Mouse (Mus musculus): ENCODE data around the gene Msi2.

Gene Msi2

GRCm38 (mm10) chr11:88570715-88571202 lies 147.6 kb downstream of the Msi2 start:
- DNase-seq (ENCODE audit: extremely low spot score, low spot score): no peak

- no peak for DNase-seq (ENCODE audit: extremely low spot score, low spot score)
These were observed 151.4 kb downstream of the Msi2 start for GRCm38 (mm10) chr11:88566613-88567606.

- DNase-seq (ENCODE audit: extremely low spot score, low spot score): no peak
These were observed 153.5 kb downstream of the Msi2 start for GRCm38 (mm10) chr11:88564810-88565209.

DNA sequence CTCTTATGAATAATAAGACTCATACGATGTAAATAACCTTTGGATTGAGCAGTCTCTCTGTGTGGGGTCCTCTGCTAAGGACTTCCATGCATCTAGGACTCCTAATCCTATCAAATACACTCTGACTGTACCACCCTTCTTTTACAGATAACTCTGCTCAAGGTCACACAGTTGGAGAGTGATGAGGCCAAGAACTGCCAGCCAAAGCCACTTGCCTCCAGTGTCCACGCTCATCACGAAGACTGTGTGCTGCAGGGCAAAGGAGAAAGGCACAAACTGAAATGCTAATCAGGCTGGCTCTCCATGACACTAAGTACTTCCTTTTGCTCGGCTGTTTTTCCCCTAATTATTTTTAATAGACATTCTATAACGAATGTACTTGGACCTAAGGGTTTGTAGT lies 153.9 kb downstream of the Msi2 start:
- DNase-seq (ENCODE audit: extremely low spot score, low spot score): no peak

DNA sequence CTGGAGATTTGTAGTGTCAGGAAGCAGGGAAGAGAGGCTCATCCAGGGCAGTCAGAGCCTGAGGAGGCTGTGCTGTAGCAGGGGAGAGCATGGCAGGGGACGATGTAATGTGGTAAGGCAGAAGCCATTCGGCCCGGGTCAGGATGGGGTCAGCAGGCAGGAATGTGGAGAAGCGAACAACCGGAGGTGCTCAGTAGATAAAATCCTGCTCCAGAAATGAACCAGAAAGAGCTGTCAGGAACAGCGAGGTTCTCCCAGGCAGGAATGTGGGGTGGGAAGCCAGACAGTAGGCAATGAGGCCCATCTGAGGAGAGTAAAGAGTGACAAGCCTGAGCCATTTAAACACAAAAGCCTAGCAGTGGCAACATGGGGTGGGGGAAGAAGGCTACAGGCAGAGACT lies 157.1 kb downstream of the Msi2 start:
- DNase-seq (ENCODE audit: extremely low spot score, low spot score): peak; percentile 56

- DNase-seq (ENCODE audit: extremely low spot score, low spot score): no peak
These were observed 157.7 kb downstream of the Msi2 start for GRCm38 (mm10) chr11:88560634-88561033.

GRCm38 (mm10) chr11:88559365-88559970 lies 158.8 kb downstream of the Msi2 start:
- DNase-seq (ENCODE audit: extremely low spot score, low spot score): no peak

- DNase-seq (ENCODE audit: extremely low spot score, low spot score): no peak
These were observed 159.6 kb downstream of the Msi2 start for GRCm38 (mm10) chr11:88558731-88559130.

DNA sequence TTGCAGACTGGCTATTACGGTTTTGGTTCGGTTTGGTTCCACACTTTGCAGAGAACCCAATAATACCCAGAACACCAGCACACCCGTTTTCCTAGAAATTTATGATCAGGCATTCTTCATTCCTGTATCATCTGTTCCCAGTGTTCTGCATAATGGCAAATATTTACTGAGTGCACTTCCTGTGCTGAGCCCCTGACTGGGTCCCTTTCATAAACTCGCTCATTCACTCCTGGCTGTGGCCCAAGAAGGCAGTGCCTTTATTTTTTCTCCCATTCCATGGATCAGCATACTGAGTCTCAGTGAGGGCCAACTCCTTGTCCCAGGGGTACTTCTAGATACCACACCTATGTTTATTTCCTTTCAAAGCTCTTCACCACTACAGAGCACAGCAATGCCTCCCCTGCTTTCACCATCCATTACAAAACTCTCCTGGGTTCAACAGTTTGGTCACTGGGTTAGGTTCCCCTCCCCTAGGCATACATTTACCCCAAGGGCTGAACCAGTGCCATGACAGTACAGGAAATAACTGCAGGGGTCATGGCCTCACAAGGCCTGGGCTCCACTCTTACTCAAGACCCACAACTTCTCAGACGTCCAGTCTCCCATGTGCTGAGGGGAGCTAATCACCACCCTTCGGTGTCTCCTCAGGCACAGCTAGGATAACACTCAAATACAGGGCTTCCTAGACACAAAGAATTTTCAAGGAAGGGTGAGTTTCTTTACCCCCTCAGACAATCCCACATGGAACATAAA lies 160.3 kb downstream of the Msi2 start:
- DNase-seq (ENCODE audit: extremely low spot score, low spot score): no peak

GRCm38 (mm10) chr11:88557116-88557768 lies 161.1 kb downstream of the Msi2 start:
- DNase-seq (ENCODE audit: extremely low spot score, low spot score): no peak

DNA sequence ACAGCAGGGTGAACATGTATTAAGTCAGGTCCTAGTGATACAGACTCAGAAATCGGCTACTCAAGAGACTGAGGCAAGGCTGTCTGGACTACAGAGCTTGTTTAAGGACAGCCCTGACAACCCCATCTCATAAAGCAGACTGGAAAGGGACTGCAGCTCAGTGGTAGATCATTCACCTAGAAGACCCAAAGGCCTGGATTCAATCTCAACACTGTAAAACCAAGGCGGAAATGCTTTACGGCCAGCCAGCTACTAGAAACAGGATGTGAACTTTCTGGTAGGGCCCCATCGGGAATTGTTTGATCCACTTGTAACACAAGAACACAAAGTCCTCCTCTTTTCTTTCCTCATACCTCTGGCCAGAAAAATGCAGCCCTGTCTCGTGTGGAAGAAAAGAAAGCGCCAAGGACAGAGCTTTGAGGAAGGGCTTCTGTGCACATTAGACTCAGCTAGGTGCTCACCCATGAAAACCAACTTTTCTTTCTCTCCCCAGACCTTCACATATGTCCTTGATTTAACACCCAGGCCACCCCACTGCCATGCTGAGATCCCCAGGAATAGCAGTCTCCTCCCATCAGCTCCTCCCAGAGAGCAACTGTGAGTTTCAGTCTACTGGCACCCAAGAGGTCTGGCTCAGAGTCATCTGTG lies 162.3 kb downstream of the Msi2 start:
- no peak for DNase-seq (ENCODE audit: extremely low spot score, low spot score)

- no peak for DNase-seq (ENCODE audit: extremely low spot score, low spot score)
These were observed 163.0 kb downstream of the Msi2 start for GRCm38 (mm10) chr11:88555232-88555818.

DNA sequence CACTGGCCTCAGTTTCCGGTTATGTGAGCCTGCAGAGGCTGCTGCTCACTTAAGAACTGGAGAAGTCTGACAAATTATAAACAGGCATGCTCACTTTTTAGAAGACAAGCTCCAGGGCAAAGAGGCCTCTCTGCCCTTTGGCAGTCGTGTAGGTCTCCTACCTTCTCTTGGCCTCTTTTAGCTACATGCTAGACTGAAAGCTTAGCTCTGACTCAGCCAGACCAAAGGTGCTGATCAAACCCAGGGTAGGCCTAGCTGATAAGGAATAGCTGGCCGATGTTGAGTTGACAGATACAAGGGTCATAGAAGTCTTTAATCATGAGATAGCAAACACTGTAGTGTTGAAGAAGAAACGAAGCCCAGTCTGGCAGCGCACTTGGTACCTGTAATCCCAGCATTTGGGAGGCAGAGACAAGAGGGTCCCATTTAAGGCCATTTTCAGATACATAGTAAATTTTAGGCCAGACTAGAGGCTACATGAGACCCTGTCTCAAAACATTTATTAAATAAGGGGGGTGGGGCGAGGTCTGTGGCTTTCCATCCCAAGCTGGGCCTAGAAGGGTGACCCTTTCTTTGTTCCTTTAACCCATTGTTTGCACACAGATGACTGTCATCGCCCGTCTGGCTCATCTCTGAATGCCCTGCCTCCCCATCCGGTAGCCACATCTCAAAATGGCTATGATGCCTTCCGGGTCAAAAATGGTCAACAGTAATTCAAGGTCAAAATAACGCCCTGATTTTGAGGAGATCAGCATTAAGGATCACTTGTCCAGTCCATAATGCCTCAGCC lies 164.6 kb downstream of the Msi2 start:
- DNase-seq (ENCODE audit: extremely low spot score, low spot score): no peak

- DNase-seq (ENCODE audit: extremely low spot score, low spot score): peak; percentile 66
These were observed 165.3 kb downstream of the Msi2 start for GRCm38 (mm10) chr11:88552987-88553386.

GRCm38 (mm10) chr11:88552385-88552784 lies 165.9 kb downstream of the Msi2 start:
- no peak for DNase-seq (ENCODE audit: extremely low spot score, low spot score)

GRCm38 (mm10) chr11:88551034-88551433 lies 167.3 kb downstream of the Msi2 start:
- DNase-seq (ENCODE audit: extremely low spot score, low spot score): peak; percentile 48

GRCm38 (mm10) chr11:88550083-88550907 lies 168.0 kb downstream of the Msi2 start:
- DNase-seq (ENCODE audit: extremely low spot score, low spot score): no peak

DNA sequence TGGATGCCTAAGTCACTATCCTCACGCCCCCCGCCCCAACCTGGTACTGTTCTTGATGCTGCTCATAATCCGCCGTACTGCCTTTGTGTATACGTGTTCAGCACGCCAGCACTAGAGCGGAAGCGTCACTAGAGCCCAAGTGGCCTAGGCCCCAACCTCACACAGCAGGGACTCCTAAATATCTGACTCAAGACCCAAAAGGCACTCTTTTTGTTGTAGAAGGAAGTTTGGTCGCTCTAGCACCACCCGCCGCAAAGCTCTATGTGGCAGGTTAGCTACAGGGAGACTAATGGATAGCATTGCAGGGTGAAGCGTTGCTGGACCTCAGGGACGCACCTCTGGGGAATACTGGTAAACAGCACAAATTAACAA lies 168.8 kb downstream of the Msi2 start:
- DNase-seq (ENCODE audit: extremely low spot score, low spot score): no peak
